Mouse (Mus musculus) forebrain, embryonic 16.5 days (tissue): ENCODE results near the gene Pabpc4. TPM values are rescaled to one million over a fixed set of nuclear protein-coding genes. Genes with fewer than 3 reads are reported as not detected.

Experiments
- ATAC-seq: fragments of 200-750 bp; cut with Nextera tagmentation; 2 replicates; pipeline ENCODE4 v1.8.0; 2017; ENCODE audit warnings: mild to moderate bottlenecking, moderate library complexity
- H3K27ac ChIP-seq: fragments of 300-500 bp; sonication (generic); 2 replicates; pipeline ENCODE4 v1.5.1; 2014; ENCODE audit warnings: low read length, control low read depth
- H3K27me3 ChIP-seq: fragments of 300-500 bp; sonication (generic); replicated peaks from 2 replicates; pipeline ENCODE4 v1.6.1; 2014; ENCODE audit warnings: low read length; ENCODE audit not compliant: control insufficient read depth, insufficient read depth
- H3K36me3 ChIP-seq: fragments of 300-500 bp; sonication (generic); 2 replicates; pipeline ENCODE4 v1.6.1; 2014; ENCODE audit not compliant: control insufficient read depth, insufficient read depth
- H3K4me1 ChIP-seq: fragments of 300-500 bp; sonication (generic); replicated peaks from 2 replicates; pipeline ENCODE4 v1.6.1; 2014; ENCODE audit warnings: low read length; ENCODE audit not compliant: control insufficient read depth, insufficient read depth
- H3K4me2 ChIP-seq: fragments of 300-500 bp; sonication (generic); 2 replicates; pipeline ENCODE4 v1.6.1; 2014; ENCODE audit warnings: mild to moderate bottlenecking, low read length, control low read depth
- H3K4me3 ChIP-seq: fragments of 300-500 bp; sonication (generic); replicated peaks from 2 replicates; pipeline ENCODE4 v1.5.1; 2014; ENCODE audit warnings: mild to moderate bottlenecking, low read length, control low read depth
- H3K9ac ChIP-seq: fragments of 300-500 bp; sonication (generic); replicated peaks from 2 replicates; pipeline ENCODE4 v1.6.1; 2014; ENCODE audit warnings: low read depth, low read length, control low read depth
- H3K9me3 ChIP-seq: fragments of 300-500 bp; sonication (generic); 2 replicates; pipeline ENCODE4 v1.6.1; 2016; ENCODE audit warnings: low read length; ENCODE audit not compliant: control insufficient read depth
- WGBS: fragments of 180-500 bp; shearing (Covaris S2); extraction: QIAGEN DNeasy Blood & Tissue Kit; methylation state at CpG from one replicate; pipeline ENCODE4 v1.1.7; 2014; 5-methylcytosine and 5-hydroxymethylcytosine counted together
- polyA plus RNA-seq: library from polyadenylated mRNA; unstranded; fragments of >200 nt; fragmentation: Nextera tagmentation; extraction: Ambion mirVana; gene quantifications from 2 replicates; pipeline ENCODE4 v1.2.1, GENCODE M21; 2015

The Pabpc4 gene
- polyA plus RNA-seq, 1 experiment from 2014 or later = 34.5 TPM

- Histone ChIP-seq H3K27ac (no peak overlapping the region), H3K27me3 (peaks cover 36% of the 10 kb centered on the region), H3K4me1 (peaks cover 10% of the 10 kb centered on the region), H3K36me3 (peaks cover 2% of the 10 kb centered on the region; the same call in 1 of the 2 replicates), H3K4me3 (peak overlapping the region; percentile 54), H3K9me3 (no peaks in the 10 kb centered on the region), H3K9ac (no peak overlapping the region), H3K4me2 (peak overlapping the region; percentile 59)
- ATAC-seq = no peak
- WGBS = 10% methylated on average over 6 of the region's 6 CpGs
These were observed 81.3 kb downstream of the Pabpc4 start for GRCm38 (mm10) chr4:123343471-123343789.

Other genes with a start within 250 kb of the Pabpc4 start
- gene Trit1, start 245.8 kb upstream of the Pabpc4 start, polyA plus RNA-seq = 34.1 and 35.7 TPM in 2 replicates
- 0.35 TPM in 2 replicates for gene Bmp8b, start 157.2 kb upstream of the Pabpc4 start, polyA plus RNA-seq
- 0.41 TPM in 1 of 2 replicates, not detected in the other for gene Oxct2b, start 146.1 kb upstream of the Pabpc4 start, polyA plus RNA-seq
- gene Ppie, start 122.4 kb upstream of the Pabpc4 start, polyA plus RNA-seq = 65.9 and 72.4 TPM in 2 replicates
- 30.6 and 55.7 TPM in 2 replicates for gene Hpcal4, start 79.1 kb upstream of the Pabpc4 start, polyA plus RNA-seq
- gene Nt5c1a, start 60.8 kb upstream of the Pabpc4 start, polyA plus RNA-seq = not detected in 2 replicates
- 4.5 and 5.3 TPM in 2 replicates for gene Heyl, start 28.8 kb upstream of the Pabpc4 start, polyA plus RNA-seq
- not detected in 2 replicates for gene Oxct2a, start 61.3 kb downstream of the Pabpc4 start, polyA plus RNA-seq
- gene Bmp8a, start 80.9 kb downstream of the Pabpc4 start, polyA plus RNA-seq = 0.11 TPM in 2 replicates